Mouse (Mus musculus) heart, postnatal 0 days (tissue): Measurements from ENCODE around the gene Adad1.

Source experiments
- CTCF ChIP-seq: IDR thresholded peaks from 2 replicates; pipeline ENCODE4 v1.5.1; 2016; ENCODE audit warnings: antibody characterized with exemption, control low read depth, low read depth
- EP300 ChIP-seq: IDR thresholded peaks from 2 replicates; pipeline ENCODE4 v1.6.1; 2016; ENCODE audit warnings: antibody characterized with exemption, low read depth

- TF ChIP-seq CTCF (no peak), EP300 (no peak)
Observed at GRCm38 (mm10) chr3:37141827-37142226, 78.5 kb downstream of the Adad1 start.
